Mouse (Mus musculus) megakaryocyte, embryonic 14.5 days (primary cell): ENCODE data around the gene Zpbp. TPM values are rescaled to one million over a fixed set of nuclear protein-coding genes. Genes with fewer than 3 reads are reported as not detected.

Source experiments
- H3K27me3 ChIP-seq: replicated peaks from 2 replicates; pipeline ENCODE3; 2012; ENCODE audit warnings: inconsistent platforms
- H3K36me3 ChIP-seq: replicated peaks from 2 replicates; pipeline ENCODE3; 2012; ENCODE audit warnings: low read length, inconsistent platforms, mixed read lengths
- H3K4me1 ChIP-seq: 2 replicates; pipeline ENCODE4 v1.6.1; 2012; ENCODE audit warnings: inconsistent platforms
- H3K4me3 ChIP-seq: replicated peaks from 2 replicates; pipeline ENCODE3; 2012; ENCODE audit warnings: moderate library complexity, mild to moderate bottlenecking, inconsistent platforms
- H3K9me3 ChIP-seq: 2 replicates; pipeline ENCODE4 v1.6.1; 2012; ENCODE audit warnings: inconsistent platforms
- FLI1 ChIP-seq: IDR thresholded peaks from 2 replicates; pipeline ENCODE4 v1.6.1; 2012; ENCODE audit warnings: low read length, inconsistent platforms, mixed read lengths
- GATA1 ChIP-seq: IDR thresholded peaks from 3 replicates; pipeline ENCODE4 v1.6.1; 2012; ENCODE audit warnings: mixed read lengths, low read length, inconsistent platforms, borderline replicate concordance
- polyA plus RNA-seq: library from polyadenylated mRNA; stranded (reverse); fragments of >175 nt; gene quantifications from 2 replicates; pipeline ENCODE4 v1.2.3, GENCODE M21; 2012; ENCODE audit warnings: low replicate concordance; ENCODE audit not compliant: insufficient read depth

Gene Zpbp
- polyA plus RNA-seq, 1 experiment: not detected

GRCm38 (mm10) chr11:11417356-11417755 is 44.9 kb downstream of the Zpbp start:
- Histone ChIP-seq H3K4me3 (no peak overlapping the region), H3K27me3 (no peaks in the 10 kb centered on the region), H3K36me3 (no peaks in the 10 kb centered on the region), H3K9me3 (no peaks in the 10 kb centered on the region), H3K4me1 (peaks cover 2% of the 10 kb centered on the region; the same call in 1 of the 2 replicates)
- TF ChIP-seq GATA1 (no peak), FLI1 (no peak)

- no peak for TF ChIP-seq FLI1
- no peak for TF ChIP-seq GATA1
- Histone ChIP-seq H3K9me3 (no peaks in the 10 kb centered on the region), H3K27me3 (no peaks in the 10 kb centered on the region), H3K4me3 (no peak overlapping the region), H3K4me1 (peaks cover 2% of the 10 kb centered on the region; the same call in 1 of the 2 replicates), H3K36me3 (no peaks in the 10 kb centered on the region)
Observed at GRCm38 (mm10) chr11:11414188-11414587, 48.0 kb downstream of the Zpbp start.

GRCm38 (mm10) chr11:11394686-11395085 is 67.5 kb downstream of the Zpbp start:
- no peak overlapping the region for H3K4me3 ChIP-seq
- no peaks in the 10 kb centered on the region for H3K27me3 ChIP-seq
- TF ChIP-seq GATA1 (no peak), FLI1 (no peak)
- no peaks in the 10 kb centered on the region for H3K36me3 ChIP-seq
- no peaks in the 10 kb centered on the region for H3K4me1 ChIP-seq
- peaks cover 15% of the 10 kb centered on the region for H3K9me3 ChIP-seq

GRCm38 (mm10) chr11:11393164-11393563 is 69.0 kb downstream of the Zpbp start:
- Histone ChIP-seq H3K4me3 (no peak overlapping the region), H3K9me3 (peaks cover 15% of the 10 kb centered on the region), H3K36me3 (no peaks in the 10 kb centered on the region), H3K4me1 (no peaks in the 10 kb centered on the region), H3K27me3 (no peaks in the 10 kb centered on the region)
- no peak for TF ChIP-seq FLI1
- no peak for TF ChIP-seq GATA1

- no peak overlapping the region for H3K4me3 ChIP-seq
- H3K4me1 ChIP-seq: no peaks in the 10 kb centered on the region
- H3K27me3 ChIP-seq: no peaks in the 10 kb centered on the region
- H3K9me3 ChIP-seq: no peaks in the 10 kb centered on the region
- TF ChIP-seq GATA1: no peak
- TF ChIP-seq FLI1: no peak
- no peaks in the 10 kb centered on the region for H3K36me3 ChIP-seq
Observed at GRCm38 (mm10) chr11:11371305-11371704, 90.9 kb downstream of the Zpbp start.

GRCm38 (mm10) chr11:11283512-11283911 is 178.7 kb downstream of the Zpbp start:
- Histone ChIP-seq H3K4me1 (no peaks in the 10 kb centered on the region), H3K27me3 (no peaks in the 10 kb centered on the region), H3K36me3 (no peaks in the 10 kb centered on the region), H3K4me3 (no peak overlapping the region), H3K9me3 (no peaks in the 10 kb centered on the region)
- no peak for TF ChIP-seq FLI1

GRCm38 (mm10) chr11:11280128-11280527 is 182.1 kb downstream of the Zpbp start:
- TF ChIP-seq FLI1 (no peak), GATA1 (no peak)
- Histone ChIP-seq H3K4me3 (no peak overlapping the region), H3K36me3 (no peaks in the 10 kb centered on the region), H3K4me1 (no peaks in the 10 kb centered on the region), H3K27me3 (no peaks in the 10 kb centered on the region), H3K9me3 (no peaks in the 10 kb centered on the region)

GRCm38 (mm10) chr11:11257348-11257747 is 204.9 kb downstream of the Zpbp start:
- Histone ChIP-seq H3K27me3 (no peaks in the 10 kb centered on the region), H3K4me1 (no peaks in the 10 kb centered on the region), H3K4me3 (no peak overlapping the region), H3K9me3 (no peaks in the 10 kb centered on the region), H3K36me3 (no peaks in the 10 kb centered on the region)
- no peak for TF ChIP-seq GATA1
- no peak for TF ChIP-seq FLI1

GRCm38 (mm10) chr11:11242694-11243377 is 219.4 kb downstream of the Zpbp start:
- no peak for TF ChIP-seq FLI1
- no peak for TF ChIP-seq GATA1
- no peaks in the 10 kb centered on the region for H3K4me1 ChIP-seq
- H3K9me3 ChIP-seq: no peaks in the 10 kb centered on the region
- no peak overlapping the region for H3K4me3 ChIP-seq
- no peaks in the 10 kb centered on the region for H3K27me3 ChIP-seq
- H3K36me3 ChIP-seq: no peaks in the 10 kb centered on the region

- TF ChIP-seq GATA1: no peak
- TF ChIP-seq FLI1: no peak
- H3K27me3 ChIP-seq: no peaks in the 10 kb centered on the region
- H3K9me3 ChIP-seq: no peaks in the 10 kb centered on the region
- H3K4me3 ChIP-seq: no peak overlapping the region
- H3K36me3 ChIP-seq: no peaks in the 10 kb centered on the region
- no peaks in the 10 kb centered on the region for H3K4me1 ChIP-seq
Observed at GRCm38 (mm10) chr11:11239346-11239745, 222.9 kb downstream of the Zpbp start.

Other genes with a start within 250 kb of the Zpbp start
- 6.8 and 25.8 TPM in 2 replicates for gene Spata48, start 314 bp downstream of the Zpbp start, polyA plus RNA-seq
- not detected in 2 replicates for gene 4930512M02Rik, start 165.4 kb upstream of the Zpbp start, polyA plus RNA-seq
- gene Ikzf1, start 222.6 kb upstream of the Zpbp start, polyA plus RNA-seq: 15.2 and 18.0 TPM in 2 replicates